Mouse (Mus musculus) liver, embryonic 13.5 days (tissue): ENCODE measurements around the gene Asb2. TPM values are rescaled to one million over a fixed set of nuclear protein-coding genes. Genes with fewer than 3 reads are reported as not detected.

Source experiments
- ATAC-seq: fragments of 200-750 bp; cut with Nextera tagmentation; 2 replicates; pipeline ENCODE4 v1.8.0; 2017; ENCODE audit warnings: low read depth, mild to moderate bottlenecking, moderate number of reproducible peaks, moderate library complexity
- DNase-seq: peaks from one replicate; pipeline ENCODE4 v3.0.0; 2022
- H3K27ac ChIP-seq: fragments of 300-500 bp; sonication (generic); 2 replicates; pipeline ENCODE4 v1.5.1; 2015; ENCODE audit warnings: moderate library complexity, mild to moderate bottlenecking, inconsistent platforms
- H3K27me3 ChIP-seq: fragments of 300-500 bp; sonication (generic); 2 replicates; pipeline ENCODE4 v1.6.1; 2015; ENCODE audit warnings: mild to moderate bottlenecking, inconsistent platforms
- H3K36me3 ChIP-seq: fragments of 300-500 bp; sonication (generic); 2 replicates; pipeline ENCODE4 v1.6.1; 2015; ENCODE audit warnings: mild to moderate bottlenecking, inconsistent platforms
- H3K4me1 ChIP-seq: fragments of 300-500 bp; sonication (generic); replicated peaks from 2 replicates; pipeline ENCODE4 v1.6.1; 2015; ENCODE audit warnings: inconsistent platforms
- H3K4me2 ChIP-seq: fragments of 300-500 bp; sonication (generic); 2 replicates; pipeline ENCODE4 v1.6.1; 2015; ENCODE audit warnings: inconsistent platforms, mild to moderate bottlenecking, moderate library complexity
- H3K4me3 ChIP-seq: fragments of 300-500 bp; sonication (generic); replicated peaks from 2 replicates; pipeline ENCODE4 v1.5.1; 2015; ENCODE audit warnings: mild to moderate bottlenecking, inconsistent platforms
- H3K9ac ChIP-seq: fragments of 300-500 bp; sonication (generic); 2 replicates; pipeline ENCODE4 v1.6.1; 2015; ENCODE audit warnings: mild to moderate bottlenecking, inconsistent platforms
- H3K9me3 ChIP-seq: fragments of 300-500 bp; sonication (generic); replicated peaks from 2 replicates; pipeline ENCODE4 v1.6.1; 2016; ENCODE audit warnings: inconsistent platforms
- WGBS: fragments of 180-500 bp; shearing (Covaris S2); methylation state at CpG from one replicate; pipeline ENCODE4 v1.1.7; 2015; ENCODE audit not compliant: insufficient replicate concordance; 5-methylcytosine and 5-hydroxymethylcytosine counted together
- polyA plus RNA-seq: library from polyadenylated mRNA; unstranded; fragments of >200 nt; fragmentation: Nextera tagmentation; extraction: Ambion mirVana; gene quantifications from 2 replicates; pipeline ENCODE4 v1.2.1, GENCODE M21; 2015

Asb2 gene
- polyA plus RNA-seq, 1 experiment from 2014 or later, result 2.4 TPM

- DNase-seq, result no peak
- no peak overlapping the region for H3K27ac ChIP-seq
- no peaks in the 10 kb centered on the region for H3K36me3 ChIP-seq
- H3K9ac ChIP-seq, result no peak overlapping the region
- H3K9me3 ChIP-seq, result no peaks in the 10 kb centered on the region
- WGBS, result 51% methylated on average over 3 of the region's 3 CpGs
- no peaks in the 10 kb centered on the region for H3K4me1 ChIP-seq
- H3K27me3 ChIP-seq, result no peaks in the 10 kb centered on the region
- H3K4me3 ChIP-seq, result no peak overlapping the region
- no peak for ATAC-seq
- H3K4me2 ChIP-seq, result no peak overlapping the region
Observed at GRCm38 (mm10) chr12:103292366-103292765, 63.4 kb downstream of the Asb2 start.

- no peak for ATAC-seq
- no peak overlapping the region for H3K4me2 ChIP-seq
- no peak overlapping the region for H3K4me3 ChIP-seq
- no peak overlapping the region for H3K9ac ChIP-seq
- no peak overlapping the region for H3K27ac ChIP-seq
- no peaks in the 10 kb centered on the region for H3K36me3 ChIP-seq
- DNase-seq, result no peak
- H3K4me1 ChIP-seq, result no peaks in the 10 kb centered on the region
- H3K27me3 ChIP-seq, result no peaks in the 10 kb centered on the region
- no peaks in the 10 kb centered on the region for H3K9me3 ChIP-seq
- WGBS, result 44% methylated on average over 4 of the region's 4 CpGs
Observed at GRCm38 (mm10) chr12:103287276-103287675, 68.5 kb downstream of the Asb2 start.

DNA sequence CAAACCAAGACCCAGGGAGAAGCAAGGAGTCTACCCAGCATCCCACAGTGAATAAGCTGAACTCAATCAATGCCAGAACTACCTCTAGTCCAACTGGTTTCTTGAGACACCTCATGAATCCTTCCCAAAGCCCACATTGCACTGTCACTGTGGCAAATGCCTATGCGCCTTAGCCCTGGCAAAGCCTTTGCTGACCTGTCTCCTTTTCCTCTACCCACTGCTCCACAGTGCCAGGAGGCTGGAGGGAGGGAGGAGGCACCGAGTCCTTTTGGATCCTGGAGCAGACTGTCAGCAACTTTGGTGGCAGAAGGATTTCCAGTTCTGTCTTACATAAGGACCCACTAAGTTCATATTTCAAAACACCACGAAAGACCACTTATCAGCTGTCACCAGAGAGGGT, 72.4 kb downstream of the Asb2 start:
- WGBS, result 60% methylated on average over 3 of the region's 3 CpGs
- no peak overlapping the region for H3K4me2 ChIP-seq
- H3K9ac ChIP-seq, result no peak overlapping the region
- no peaks in the 10 kb centered on the region for H3K9me3 ChIP-seq
- no peak for DNase-seq
- ATAC-seq, result no peak
- H3K36me3 ChIP-seq, result no peaks in the 10 kb centered on the region
- H3K27me3 ChIP-seq, result no peaks in the 10 kb centered on the region
- no peak overlapping the region for H3K4me3 ChIP-seq
- H3K27ac ChIP-seq, result no peak overlapping the region
- H3K4me1 ChIP-seq, result no peaks in the 10 kb centered on the region

DNA sequence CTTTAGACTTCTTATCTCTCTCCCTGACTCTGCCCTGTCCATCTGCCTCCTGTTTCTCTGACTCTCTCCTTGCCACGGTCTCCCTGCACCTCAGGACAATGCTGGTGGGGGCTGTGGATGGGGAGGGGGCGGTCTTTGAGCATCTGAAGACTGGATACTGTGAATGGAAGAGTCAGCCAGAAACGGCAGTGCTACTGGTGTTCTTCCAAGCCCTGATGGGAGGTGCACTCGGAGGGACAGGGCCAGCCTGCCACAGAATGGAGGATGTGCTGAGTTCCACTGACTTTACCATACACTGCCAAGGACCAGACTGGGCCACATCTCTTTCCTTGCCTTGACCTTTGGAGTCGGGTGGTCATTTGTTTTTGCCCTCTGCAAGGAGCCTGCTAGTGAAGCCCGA, 72.9 kb downstream of the Asb2 start:
- ATAC-seq, result no peak
- DNase-seq, result no peak
- no peak overlapping the region for H3K4me2 ChIP-seq
- no peaks in the 10 kb centered on the region for H3K36me3 ChIP-seq
- H3K9me3 ChIP-seq, result no peaks in the 10 kb centered on the region
- WGBS, result 43% methylated on average over 6 of the region's 6 CpGs
- no peaks in the 10 kb centered on the region for H3K27me3 ChIP-seq
- H3K4me1 ChIP-seq, result no peaks in the 10 kb centered on the region
- no peak overlapping the region for H3K4me3 ChIP-seq
- no peak overlapping the region for H3K27ac ChIP-seq
- H3K9ac ChIP-seq, result no peak overlapping the region

DNA sequence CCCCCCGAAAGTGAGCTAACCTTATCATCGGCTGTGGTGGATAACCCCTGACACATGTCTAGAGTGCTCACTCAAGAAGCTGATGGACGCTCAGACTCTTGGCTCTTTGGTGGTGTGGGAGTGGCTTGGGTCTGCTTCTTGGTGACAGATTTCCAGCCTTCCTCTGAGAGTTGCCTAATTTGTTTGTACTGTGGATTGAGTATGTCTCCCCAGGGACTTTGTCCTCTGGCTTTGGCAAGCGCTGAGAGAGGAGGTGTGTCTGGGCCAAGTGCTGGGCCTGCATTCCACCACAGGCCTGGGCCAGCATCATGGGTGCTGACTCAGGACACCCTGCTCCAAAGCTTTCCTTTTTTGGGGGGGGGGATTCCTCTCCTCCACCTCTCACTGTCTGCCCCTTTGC, 73.9 kb downstream of the Asb2 start:
- no peaks in the 10 kb centered on the region for H3K27me3 ChIP-seq
- WGBS, result 48% methylated on average over 4 of the region's 4 CpGs
- no peak for DNase-seq
- H3K27ac ChIP-seq, result no peak overlapping the region
- H3K9me3 ChIP-seq, result no peaks in the 10 kb centered on the region
- no peaks in the 10 kb centered on the region for H3K4me1 ChIP-seq
- no peaks in the 10 kb centered on the region for H3K36me3 ChIP-seq
- ATAC-seq, result peak; percentile 79
- no peak overlapping the region for H3K4me2 ChIP-seq
- H3K9ac ChIP-seq, result no peak overlapping the region
- no peak overlapping the region for H3K4me3 ChIP-seq

DNA sequence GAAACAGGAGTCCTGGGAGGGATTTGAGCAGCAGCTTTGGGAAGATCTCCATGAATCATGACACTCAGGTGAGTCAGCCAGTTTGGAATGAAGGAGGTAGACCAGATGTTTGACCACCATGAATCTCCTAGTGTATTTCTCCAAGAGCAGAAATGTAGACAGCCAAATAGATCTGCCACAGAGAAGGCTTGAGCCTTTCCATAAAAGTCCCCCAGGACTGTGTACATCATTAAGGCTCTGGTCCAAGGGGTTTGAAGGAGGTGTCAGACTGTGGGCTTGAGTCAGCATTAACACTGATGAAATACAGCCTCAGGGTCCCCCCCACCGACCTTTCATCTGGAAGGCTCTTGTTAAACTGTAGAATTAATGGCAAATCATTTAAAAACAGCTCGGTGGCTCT, 74.3 kb downstream of the Asb2 start:
- Histone ChIP-seq H3K36me3 (no peaks in the 10 kb centered on the region), H3K4me1 (no peaks in the 10 kb centered on the region), H3K27ac (no peak overlapping the region), H3K9me3 (no peaks in the 10 kb centered on the region), H3K4me2 (no peak overlapping the region), H3K4me3 (no peak overlapping the region), H3K27me3 (no peaks in the 10 kb centered on the region), H3K9ac (no peak overlapping the region)
- DNase-seq, result no peak
- ATAC-seq, result no peak
- WGBS, result 40% methylated on average over 2 of the region's 2 CpGs

GRCm38 (mm10) chr12:103276422-103276821, 79.4 kb downstream of the Asb2 start:
- H3K27me3 ChIP-seq, result no peaks in the 10 kb centered on the region
- no peaks in the 10 kb centered on the region for H3K9me3 ChIP-seq
- H3K9ac ChIP-seq, result no peak overlapping the region
- no peaks in the 10 kb centered on the region for H3K36me3 ChIP-seq
- no peaks in the 10 kb centered on the region for H3K4me1 ChIP-seq
- ATAC-seq (no peak), DNase-seq (no peak)
- H3K4me3 ChIP-seq, result no peak overlapping the region
- H3K27ac ChIP-seq, result no peak overlapping the region
- 57% methylated on average over 4 of the region's 4 CpGs for WGBS
- H3K4me2 ChIP-seq, result no peak overlapping the region

GRCm38 (mm10) chr12:103273732-103274131, 82.1 kb downstream of the Asb2 start:
- Histone ChIP-seq H3K9ac (no peak overlapping the region), H3K4me1 (no peaks in the 10 kb centered on the region), H3K9me3 (no peaks in the 10 kb centered on the region), H3K4me3 (no peak overlapping the region), H3K36me3 (no peaks in the 10 kb centered on the region), H3K27ac (no peak overlapping the region), H3K4me2 (no peak overlapping the region), H3K27me3 (no peaks in the 10 kb centered on the region)
- DNase-seq (no peak), ATAC-seq (no peak)
- WGBS, result 61% methylated on average over 2 of the region's 2 CpGs

DNA sequence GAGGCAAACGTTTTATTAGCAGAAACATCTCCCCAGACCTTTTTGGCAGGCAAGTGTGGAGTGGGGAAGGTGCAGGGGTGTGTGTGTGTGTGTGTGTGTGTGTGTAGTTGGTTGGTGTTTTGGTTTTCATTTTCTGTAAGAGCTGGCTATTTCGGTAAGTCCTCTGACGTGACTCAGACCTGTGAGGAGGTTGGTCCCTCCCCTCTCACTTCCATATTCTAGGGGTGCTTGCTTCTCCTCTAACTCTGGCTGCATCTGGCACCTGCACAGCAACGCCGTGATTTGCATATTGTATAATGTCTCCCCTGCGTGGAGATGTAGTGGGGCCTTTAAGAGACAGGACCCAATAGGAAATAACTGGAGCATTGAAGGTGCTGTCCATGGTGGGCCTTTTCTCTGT, 82.8 kb downstream of the Asb2 start:
- Histone ChIP-seq H3K9me3 (no peaks in the 10 kb centered on the region), H3K27me3 (no peaks in the 10 kb centered on the region), H3K4me1 (no peaks in the 10 kb centered on the region), H3K9ac (no peak overlapping the region), H3K36me3 (no peaks in the 10 kb centered on the region), H3K27ac (no peak overlapping the region), H3K4me3 (no peak overlapping the region), H3K4me2 (no peak overlapping the region)
- ATAC-seq (no peak), DNase-seq (no peak)
- 43% methylated on average over 6 of the region's 6 CpGs for WGBS

DNA sequence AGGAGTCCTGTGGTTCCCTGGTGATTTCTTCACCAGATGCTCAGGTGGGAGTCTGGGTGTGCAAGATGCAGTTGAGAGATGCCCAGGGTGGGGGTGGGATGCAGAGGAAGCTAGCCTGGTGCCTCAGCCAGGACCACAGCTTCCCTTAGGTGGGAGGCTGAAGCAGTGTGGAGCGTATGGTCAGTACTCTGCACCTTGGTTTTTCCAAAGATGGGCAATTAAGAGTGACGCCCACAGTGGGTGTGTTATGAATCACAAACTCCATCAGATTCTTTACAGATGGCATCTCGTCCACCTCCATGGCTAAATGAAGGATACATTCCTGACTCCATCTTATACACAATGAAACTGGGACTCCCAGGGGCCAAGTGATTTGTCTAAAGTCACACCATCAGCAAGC, 83.6 kb downstream of the Asb2 start:
- H3K9ac ChIP-seq, result no peak overlapping the region
- H3K36me3 ChIP-seq, result no peaks in the 10 kb centered on the region
- DNase-seq (no peak), ATAC-seq (no peak)
- H3K27ac ChIP-seq, result no peak overlapping the region
- WGBS, result 52% methylated on average over 3 of the region's 3 CpGs
- H3K4me1 ChIP-seq, result no peaks in the 10 kb centered on the region
- no peaks in the 10 kb centered on the region for H3K27me3 ChIP-seq
- no peak overlapping the region for H3K4me2 ChIP-seq
- H3K9me3 ChIP-seq, result no peaks in the 10 kb centered on the region
- H3K4me3 ChIP-seq, result no peak overlapping the region

Other genes with a start within 250 kb of the Asb2 start
- gene Prima1, start 113.9 kb downstream of the Asb2 start, polyA plus RNA-seq, result not detected in 2 replicates
- not detected in 2 replicates for gene Fam181a, start 45.0 kb downstream of the Asb2 start, polyA plus RNA-seq
- gene Otub2, start 32.7 kb upstream of the Asb2 start, polyA plus RNA-seq, result 20.8 and 23.1 TPM in 2 replicates
- not detected in 2 replicates for gene 9330161L09Rik, start 51.8 kb upstream of the Asb2 start, polyA plus RNA-seq
- gene Ddx24, start 69.8 kb upstream of the Asb2 start, polyA plus RNA-seq, result 81.9 and 86.0 TPM in 2 replicates
- 15.6 and 15.9 TPM in 2 replicates for gene Ifi27, start 78.2 kb upstream of the Asb2 start, polyA plus RNA-seq
- gene Ifi27l2a, start 87.7 kb upstream of the Asb2 start, polyA plus RNA-seq, result 3.7 and 4.7 TPM in 2 replicates
- gene Ifi27l2b, start 101.2 kb upstream of the Asb2 start, polyA plus RNA-seq, result not detected in 2 replicates
- 1.1 and 1.4 TPM in 2 replicates for gene Ppp4r4, start 176.3 kb upstream of the Asb2 start, polyA plus RNA-seq